Mouse (Mus musculus) frontal cortex, adult 2 months (tissue): Measurements from ENCODE around the gene Zdhhc14. TPM values are rescaled to one million over a fixed set of nuclear protein-coding genes. Genes with fewer than 3 reads are reported as not detected.
A peak's percentile ranks its signal among the peaks of the same experiment; 100 is the strongest.

Experiments used
- DNase-seq, 2 experiments: peaks; one replicate each; pipeline ENCODE4 v3.0.0; 2022; ENCODE audit warnings: low spot score in 1 of 2; ENCODE audit errors: extremely low spot score in 1 of 2
- polyA plus RNA-seq: library from polyadenylated mRNA; depleted of rRNA; stranded (reverse); fragments of >200 nt; gene quantifications from 2 replicates; pipeline ENCODE4 v1.2.3, GENCODE M21; 2012

Gene Zdhhc14
- polyA plus RNA-seq, 1 experiment: 13.1 TPM

DNA sequence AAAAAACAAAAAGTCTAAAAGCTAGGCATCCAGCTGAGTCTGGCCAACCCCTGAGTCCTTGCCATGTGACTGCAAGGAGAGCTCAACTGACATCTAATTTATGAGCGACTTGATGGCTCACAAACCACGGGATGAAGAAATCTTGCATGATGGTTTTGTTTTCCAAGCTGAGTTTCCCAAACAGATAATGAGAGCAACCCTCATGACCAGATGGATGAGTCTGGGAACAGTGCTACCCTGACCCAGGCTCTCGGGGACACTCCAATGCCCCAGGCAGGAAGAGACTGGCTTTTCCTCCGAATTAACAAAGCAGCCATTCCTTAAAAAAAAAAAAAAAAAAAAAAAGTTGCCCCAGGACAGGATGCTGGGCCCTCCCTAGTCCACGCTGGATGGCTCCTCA lies 271.9 kb downstream of the Zdhhc14 start:
- no peak for DNase-seq

DNA sequence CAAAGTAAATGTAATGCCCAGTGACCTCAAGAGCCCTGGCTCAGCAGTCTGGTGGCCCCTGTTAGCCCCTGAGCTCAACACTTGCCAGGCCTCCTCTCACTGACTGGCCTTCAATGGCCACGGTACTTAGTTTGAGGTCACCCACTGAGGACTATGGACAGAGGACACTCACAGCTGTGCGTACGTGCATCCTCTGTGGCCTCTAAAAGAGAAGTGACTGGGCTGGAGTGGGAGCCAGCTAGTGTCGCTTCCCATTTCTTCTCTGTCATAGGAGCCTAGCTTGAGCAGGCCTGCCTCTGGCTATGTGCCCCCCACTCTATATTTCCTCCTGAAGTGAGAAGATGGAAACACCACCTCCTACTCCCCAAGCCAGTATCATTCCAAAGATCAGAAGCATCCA lies 273.4 kb downstream of the Zdhhc14 start:
- DNase-seq: no peak

DNA sequence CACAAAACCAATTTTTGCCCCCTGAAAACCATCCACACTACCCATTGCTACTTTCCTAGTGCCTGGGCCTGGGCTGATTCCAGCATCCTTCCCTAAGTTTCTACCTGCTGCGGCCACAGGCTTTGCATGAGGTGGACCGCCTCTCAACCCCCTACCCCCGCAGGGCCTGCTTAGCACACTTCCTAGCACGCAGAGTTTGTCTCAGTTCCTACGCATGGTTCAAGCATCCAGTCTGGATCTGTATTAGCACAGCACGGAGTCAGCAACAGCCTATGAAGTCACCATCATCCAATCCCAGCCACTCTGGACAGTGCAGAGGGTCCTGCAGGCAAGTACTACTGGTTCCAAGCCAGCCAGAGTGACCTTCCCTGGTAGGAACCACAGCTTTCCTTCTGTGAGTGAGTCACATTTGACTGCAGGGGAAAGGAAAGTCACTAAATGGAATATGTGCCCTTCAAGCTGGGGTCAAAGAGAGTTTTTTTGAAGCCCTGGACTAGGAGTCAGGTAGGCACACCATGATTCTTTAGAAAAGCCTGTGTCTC lies 275.9 kb downstream of the Zdhhc14 start:
- no peak for DNase-seq

DNA sequence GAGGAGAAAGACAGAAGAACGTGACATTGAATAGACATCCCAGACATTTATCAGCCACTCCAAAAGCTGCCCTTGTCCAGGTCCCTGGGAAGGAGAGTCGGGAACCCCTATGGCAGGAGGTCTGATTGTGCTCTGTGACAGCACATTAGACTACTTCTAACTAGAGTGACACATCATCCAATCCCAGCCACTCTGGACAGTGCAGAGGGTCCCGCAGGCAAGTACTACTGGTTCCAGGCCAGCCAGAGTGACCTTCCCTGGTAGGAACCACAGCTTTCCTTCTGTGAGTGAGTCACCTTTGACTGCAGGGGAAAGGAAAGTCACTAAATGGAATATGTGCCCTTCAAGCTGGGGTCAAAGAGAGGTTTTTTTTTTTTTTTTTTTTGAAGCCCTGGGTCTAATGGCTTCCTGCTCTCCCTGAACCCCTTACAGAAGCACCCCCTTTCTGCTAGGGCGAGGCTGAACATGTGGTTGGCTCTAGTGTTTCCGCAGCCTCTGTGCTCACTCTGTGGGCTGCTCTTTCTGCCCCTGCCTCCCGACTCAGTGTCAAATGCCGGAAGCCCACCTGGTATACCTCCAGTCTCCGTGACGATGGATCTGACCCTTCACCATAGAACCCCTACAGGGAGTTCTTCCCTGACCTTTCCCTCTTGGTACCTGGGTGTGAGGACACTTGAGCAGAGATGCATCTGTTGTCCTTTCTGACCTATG lies 276.6 kb downstream of the Zdhhc14 start:
- no peak for DNase-seq

DNA sequence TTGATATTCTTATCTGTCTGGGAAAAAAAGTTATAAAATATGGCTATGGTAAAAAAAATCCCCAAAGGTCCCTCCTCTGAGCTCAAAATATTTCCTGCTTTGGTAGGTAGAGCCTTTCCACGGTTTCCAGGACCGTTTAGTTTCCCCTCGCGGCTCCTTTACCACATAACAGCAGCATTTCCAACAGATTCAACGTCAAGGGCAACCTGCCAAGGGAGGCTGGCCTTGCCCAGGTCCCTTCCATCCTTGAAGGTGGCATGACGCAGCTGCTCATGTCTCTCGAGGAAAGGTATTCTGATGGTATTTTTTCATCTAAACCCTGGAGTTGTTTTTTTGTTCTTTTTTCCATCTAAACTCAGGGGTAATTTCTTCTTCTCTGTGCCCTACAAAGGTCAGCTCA lies 277.4 kb downstream of the Zdhhc14 start:
- DNase-seq: no peak

DNA sequence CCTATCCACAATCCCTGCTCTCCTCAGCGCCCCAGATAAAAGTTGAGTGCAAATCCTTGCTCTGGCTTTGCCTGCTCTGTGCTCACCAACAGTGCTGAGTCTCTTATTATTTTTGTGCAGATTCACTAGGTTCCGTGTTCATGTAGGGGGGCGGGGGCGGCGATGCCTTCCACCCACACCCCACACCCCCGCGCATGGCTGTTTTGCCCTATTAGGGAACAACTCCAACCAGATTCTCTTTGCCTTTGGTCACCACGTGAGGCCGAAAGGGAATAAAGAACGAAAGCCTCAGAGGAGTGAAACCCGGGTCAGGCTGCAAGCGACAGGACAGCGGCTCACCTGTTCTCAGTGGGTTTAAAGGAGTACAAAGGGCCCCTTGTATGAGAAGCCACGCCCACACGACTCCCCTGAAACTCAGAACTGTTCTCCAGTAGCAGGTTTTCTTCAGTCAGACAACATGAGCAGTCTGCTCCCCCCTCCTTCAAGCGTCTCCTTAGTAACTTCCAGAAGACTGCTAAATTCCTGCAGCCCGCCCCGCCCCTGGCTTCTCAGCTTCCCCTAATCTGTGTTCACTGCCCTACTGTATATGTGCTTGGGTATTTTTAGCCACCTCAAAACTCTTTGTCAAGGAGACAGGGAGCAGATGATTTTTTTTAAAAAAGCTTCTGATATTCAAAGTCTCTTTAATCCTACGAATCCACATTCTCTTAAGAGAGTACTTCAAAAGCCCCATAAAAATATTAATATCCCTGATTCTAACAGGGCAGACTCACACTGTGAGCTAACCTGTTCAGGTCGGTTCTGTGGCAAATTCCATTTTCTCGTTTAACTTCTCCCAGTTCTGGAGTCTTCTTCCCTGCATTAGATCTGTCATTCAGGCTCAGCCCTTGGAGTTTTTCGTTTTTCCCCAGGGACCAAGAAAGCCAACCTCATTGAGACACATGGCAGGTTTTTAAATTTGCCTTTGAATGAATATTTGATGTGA lies 278.2 kb downstream of the Zdhhc14 start:
- DNase-seq: peak in 1 of 2 experiments; percentile 63

DNA sequence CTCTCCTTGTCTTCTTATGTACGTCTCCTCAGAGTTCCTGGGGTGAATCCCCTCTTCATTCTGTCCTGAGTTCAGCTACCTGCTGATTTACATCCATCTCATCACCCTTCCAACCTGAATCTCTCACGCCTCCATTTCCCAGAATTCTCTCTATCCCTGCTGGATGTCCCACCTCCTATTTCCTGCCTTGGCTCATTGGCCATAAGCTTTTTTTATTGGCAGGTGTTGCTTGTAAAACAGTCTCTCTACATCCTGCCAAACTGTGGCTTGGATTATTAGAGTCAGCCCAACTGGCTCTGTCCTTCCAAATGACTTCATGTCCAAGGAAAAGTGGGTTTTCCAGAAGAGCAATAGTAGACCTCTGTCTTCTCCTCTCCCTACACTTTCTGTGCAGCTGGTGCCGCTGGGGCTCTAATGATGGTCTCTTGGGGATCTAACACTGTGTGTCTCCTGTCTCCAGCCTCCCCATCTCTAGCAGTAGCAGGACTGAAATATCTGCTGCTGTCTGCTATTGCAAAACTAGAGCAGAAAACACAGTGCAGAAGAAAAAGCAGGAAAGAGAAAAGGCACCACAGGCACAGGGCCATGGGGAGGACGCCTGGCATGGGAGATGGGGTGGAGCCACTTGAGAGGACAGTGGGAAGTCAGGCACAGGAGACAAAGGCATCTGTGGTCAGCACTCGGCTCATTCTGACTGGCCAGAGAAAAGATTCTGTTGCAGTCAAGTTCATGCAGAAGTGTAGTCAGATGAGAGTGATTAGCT lies 288.0 kb downstream of the Zdhhc14 start:
- no peak for DNase-seq

DNA sequence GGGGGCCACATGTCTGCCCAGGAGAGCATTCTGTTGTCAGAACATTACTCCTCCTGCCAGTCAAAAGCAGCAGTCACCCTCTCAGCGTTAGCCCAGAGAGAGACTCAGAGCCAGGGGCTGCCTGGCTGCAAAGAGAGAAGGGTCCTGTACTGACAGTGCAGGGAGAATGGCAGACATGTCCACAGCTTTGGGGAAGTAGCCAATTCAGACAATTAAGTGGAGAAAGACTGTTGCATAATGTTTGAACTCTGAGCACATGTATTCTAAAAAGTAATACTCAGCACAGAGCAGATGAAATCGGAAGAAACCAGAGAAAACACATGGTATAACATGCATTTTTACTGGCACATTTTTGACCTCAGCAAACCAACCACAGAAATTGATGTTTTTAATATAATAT lies 292.9 kb downstream of the Zdhhc14 start:
- no peak for DNase-seq

DNA sequence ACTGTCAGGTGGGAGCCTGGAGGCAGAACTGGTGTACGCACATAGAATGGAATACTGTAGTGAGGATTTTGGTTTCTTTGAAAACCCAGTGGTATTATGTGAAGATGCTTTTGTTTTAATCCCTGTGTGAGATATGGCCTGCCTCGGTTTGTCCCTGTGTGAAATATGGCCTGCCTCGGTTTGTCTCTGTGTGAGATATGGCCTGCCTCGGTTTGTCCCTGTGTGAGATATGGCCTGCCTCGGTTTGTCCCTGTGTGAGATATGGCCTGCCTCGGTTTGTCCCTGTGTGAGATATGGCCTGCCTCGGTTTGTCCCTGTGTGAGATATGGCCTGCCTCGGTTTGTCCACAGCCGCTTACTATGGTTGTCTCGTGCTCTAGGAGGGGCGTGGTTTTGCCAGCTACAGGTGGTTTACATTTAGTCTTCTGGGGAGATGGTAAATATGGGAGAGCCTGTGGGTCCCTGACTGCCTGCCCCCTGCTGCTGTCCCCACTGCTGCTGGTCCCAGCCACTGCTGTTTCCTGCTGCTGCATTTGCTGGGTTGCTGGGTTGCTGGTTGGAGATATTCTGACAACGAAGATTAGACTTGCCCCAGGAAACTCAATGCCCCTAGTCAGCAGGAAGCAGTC lies 299.9 kb downstream of the Zdhhc14 start:
- DNase-seq: no peak

DNA sequence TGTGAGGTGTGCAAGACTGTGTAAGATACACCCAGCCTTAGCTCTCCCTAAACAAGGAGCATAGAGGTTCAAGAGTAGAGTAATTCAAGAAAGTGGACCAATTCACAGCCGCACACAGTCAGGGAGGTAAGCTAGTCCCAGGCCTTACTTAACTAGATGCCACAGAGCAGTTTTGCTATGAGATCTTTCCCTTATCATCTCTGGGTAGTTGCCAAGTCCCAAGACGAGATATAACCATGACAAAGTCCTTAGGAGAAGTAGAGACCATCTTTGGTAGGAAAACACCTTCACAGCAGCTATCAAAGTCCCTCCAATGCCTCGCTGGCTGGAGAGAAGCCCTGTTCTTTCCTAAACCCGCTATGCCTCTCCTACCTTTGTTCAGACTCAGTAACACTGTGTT lies 301.2 kb downstream of the Zdhhc14 start:
- no peak for DNase-seq

DNA sequence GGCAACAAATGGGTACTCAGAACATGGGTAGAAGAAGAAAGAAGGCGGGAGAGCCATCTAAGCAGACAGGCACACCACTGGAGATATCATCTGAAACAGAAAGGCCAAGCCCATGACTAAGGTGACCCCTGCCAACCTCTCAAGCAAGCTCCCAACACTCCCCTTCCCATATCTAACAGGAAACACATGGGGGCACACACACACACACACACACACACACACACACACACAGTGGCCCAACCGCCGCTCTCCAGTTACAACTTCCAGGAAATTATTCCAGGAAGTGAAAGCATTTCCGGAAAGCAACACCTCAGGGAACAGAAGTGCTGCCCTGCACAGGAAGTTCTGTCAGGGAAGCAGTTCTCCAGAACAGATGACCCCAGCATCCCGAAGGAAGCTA lies 301.9 kb downstream of the Zdhhc14 start:
- no peak for DNase-seq

DNA sequence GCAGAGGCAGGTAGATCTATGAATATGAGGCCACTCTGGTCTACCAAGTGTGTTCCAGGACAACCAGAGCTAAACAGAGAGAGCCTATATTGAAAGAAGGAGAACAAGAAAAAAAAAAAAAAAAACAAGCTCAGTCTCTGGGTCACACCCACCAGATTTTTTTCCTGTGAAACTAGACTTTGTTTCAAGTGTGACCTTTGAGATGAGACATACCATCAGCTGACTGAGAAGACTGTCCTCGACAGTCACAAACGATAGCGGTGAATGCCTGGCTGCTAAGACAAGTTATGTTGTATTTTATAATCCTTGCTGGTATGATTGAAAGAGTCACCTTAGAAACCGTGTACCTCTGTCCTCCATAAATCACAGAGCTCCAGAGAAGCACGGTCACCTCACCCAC lies 303.0 kb downstream of the Zdhhc14 start:
- no peak for DNase-seq

DNA sequence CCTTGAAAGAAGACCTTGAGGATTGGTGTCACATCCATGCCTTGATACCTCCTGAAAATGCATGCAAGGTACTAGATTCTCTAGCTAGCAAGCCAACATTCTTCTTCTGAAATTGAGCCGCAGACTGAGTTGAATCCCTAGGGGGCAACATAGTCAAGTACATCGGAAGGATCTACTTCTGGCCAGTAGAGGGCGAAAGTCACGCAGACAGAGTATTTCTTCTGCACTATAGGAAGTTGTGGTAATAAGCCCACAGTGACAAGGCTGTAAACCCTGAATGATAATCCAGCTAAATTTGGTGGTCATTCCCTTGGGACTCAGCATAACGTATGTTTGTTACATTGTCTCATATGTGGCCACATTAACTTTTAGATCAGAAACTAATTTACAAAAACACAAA lies 303.5 kb downstream of the Zdhhc14 start:
- DNase-seq: peak; percentile 69 to 92

DNA sequence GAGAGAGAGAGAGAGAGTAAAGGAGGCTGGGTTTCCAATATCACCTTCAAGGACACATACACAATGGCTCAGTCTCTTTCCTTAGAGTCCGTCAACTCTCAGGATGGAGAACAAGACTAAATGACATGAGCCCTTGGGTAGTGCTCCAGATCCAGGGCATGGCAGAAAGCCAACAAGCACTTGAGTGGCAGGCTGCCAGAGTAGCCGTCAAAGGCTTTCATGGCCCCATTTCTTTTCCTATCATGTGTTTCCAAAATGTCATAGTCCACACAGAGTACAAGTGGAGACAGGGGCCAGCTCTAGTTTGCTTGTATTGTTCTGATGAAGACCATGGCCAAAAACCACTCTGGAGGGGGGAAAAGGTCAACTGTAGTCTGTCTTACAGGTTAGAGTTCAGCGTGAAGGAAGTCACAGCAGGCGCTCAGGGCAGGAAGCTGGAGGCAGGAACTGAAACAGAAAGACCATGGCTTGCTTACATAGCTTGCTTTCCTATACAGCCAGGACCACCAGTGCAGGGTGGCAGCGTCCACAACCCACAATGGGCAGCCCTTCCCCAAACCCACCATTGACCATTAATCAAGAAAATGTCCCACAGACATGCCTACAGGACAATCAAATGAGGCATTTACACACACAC lies 304.9 kb downstream of the Zdhhc14 start:
- no peak for DNase-seq

DNA sequence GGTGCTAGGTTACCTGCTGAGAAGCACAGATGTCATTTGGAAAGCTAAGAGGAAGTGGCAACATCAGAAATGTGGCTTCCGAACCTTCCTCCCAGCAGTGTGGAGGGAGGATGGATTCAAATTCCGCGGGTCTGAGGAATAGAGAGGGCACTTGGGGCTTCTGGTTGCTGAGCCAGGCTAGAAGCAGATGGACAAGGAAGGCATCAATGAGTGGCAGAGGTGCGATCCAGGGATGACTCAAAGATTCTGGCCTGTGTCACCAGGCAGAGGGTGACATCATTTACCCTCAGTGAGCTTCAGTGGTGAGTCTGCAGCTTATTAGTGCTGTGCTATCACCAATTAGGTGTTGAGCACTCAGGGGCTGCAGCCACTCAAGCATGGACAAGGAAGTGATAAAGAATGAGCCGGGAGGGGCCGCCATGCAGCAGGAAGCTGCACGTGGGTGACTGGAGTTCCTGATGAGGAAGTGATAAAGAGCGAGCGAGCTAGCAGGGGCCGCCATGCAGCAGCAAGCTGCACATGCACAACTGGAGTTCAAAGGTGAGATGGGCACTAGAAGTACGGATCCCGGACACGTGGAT lies 306.0 kb downstream of the Zdhhc14 start:
- no peak for DNase-seq

DNA sequence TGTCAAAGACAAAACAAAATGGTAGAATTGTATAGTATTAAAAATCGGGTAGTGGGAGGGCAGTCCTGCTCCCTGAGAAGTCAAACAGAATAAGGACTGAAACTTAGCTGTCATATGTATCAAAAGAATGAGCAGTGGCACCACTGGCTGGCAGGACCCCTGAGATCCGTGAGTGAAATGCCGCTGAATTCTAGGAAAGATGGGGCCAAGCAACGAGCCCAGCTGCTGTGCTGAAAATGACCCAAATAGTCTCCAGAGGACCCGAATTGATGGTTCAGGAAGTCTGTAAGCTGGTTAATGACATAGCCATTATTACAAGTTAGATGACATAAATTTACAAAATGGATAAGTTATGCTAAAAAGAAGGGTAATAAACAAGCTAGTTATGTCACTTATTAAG lies 306.5 kb downstream of the Zdhhc14 start:
- DNase-seq: no peak

DNA sequence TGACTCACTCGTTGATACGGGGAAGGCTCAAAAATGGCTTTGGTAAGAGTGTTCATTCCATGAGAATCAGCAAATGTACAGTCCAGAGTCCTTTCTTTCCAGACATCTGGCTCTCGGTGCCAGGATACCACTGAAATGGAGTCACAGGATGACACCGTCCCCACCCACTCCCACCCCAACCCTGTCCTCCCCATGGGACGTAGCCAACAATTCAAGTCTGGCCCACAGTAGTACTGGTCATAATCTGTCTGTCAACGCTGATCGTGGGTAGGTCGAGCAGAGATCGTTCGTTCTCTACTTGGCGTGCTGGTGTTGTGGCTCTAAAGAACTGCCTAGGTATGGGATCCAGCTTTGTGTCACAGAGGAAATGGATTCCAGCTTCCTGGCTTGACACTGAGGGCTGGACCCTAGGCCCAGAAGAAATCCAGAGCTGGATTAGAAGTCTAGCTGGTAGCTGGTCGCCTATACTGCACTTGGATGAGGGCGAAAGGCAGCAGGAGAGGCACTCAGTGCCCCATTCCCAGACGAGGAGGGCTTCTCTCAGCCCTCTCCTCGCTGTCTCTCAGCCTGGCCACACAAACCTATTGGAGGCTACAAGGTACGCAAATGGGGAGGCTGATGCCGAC lies 307.2 kb downstream of the Zdhhc14 start:
- no peak for DNase-seq

DNA sequence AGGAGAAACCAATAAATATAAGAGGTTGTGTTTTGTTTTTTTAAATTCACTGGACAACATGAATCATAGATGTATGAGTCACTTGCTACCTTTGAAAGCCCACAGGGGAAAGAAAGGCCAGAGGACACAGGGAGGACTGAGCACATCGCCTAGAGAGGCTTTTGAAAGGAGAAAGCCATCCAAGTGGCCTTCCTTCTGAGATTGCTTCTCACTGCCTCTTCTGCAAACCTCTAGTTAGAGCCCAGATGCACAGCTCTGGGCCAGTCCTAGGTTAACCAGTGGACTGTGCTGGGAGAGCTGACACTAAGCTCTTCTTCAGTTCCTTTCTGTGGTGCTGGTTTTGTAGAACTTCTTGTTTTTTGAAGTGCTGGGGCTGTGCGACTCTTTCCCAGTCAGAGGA lies 307.9 kb downstream of the Zdhhc14 start:
- DNase-seq: no peak
